Mouse (Mus musculus): ENCODE results near the gene Tmem145. TPM values are rescaled to one million over a fixed set of nuclear protein-coding genes. Genes with fewer than 3 reads are reported as not detected.

Gene Tmem145
- total and polyA plus RNA-seq, 2 experiments from 2014 or later = not detected

DNA sequence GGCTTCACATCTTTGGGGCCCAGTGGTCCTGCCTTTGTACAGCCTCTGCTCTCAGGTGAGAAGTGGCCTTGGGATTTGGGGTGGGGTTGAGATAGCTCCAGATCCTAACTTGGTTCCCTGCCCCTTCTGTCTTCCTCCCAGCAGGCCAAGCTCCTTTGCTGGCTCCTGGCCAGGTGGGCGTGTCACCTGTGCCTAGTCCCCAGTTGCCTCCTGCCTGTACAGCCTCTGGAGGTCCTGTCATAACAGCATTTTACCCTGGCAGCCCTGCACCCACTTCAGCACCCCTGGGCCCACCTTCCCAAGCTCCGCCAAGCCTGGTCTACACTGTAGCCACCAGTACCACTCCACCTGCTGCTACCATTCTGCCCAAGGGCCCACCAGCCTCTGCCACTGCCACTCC is 15.0 kb upstream of the Tmem145 start:
- DNase-seq (ENCODE audit: low spot score) (no peak), ATAC-seq (ENCODE audit: insufficient read depth, low read depth) (peak; percentile 19; the same call in 1 of the 2 replicates)
- Histone ChIP-seq H3K9ac (replicated peaks; ENCODE audit: low read depth, low read length) (no peak overlapping the region), H3K36me3 (replicated peaks; ENCODE audit: control insufficient read depth, insufficient read depth, low read length) (peaks cover 85% of the 10 kb centered on the region), H3K9me3 (replicated peaks; ENCODE audit: control insufficient read depth, low read length) (no peaks in the 10 kb centered on the region), H3K27me3 (ENCODE audit: control insufficient read depth, insufficient read depth, low read length) (no peaks in the 10 kb centered on the region), H3K4me2 (ENCODE audit: low read depth, low read length) (no peak overlapping the region), H3K4me1 (ENCODE audit: control insufficient read depth, insufficient read depth) (no peaks in the 10 kb centered on the region), H3K27ac (ENCODE audit: low read depth) (no peak overlapping the region), H3K4me3 (ENCODE audit: low read depth, low read length) (no peak overlapping the region)
- WGBS = 73% methylated on average over 2 of the region's 2 CpGs
- TF ChIP-seq CTCF (IDR thresholded peaks at IDR 0.05; ENCODE audit: low read depth) = no peak
- TF ChIP-seq EP300 (IDR thresholded peaks at IDR 0.05; ENCODE audit: low read depth) = no peak

DNA sequence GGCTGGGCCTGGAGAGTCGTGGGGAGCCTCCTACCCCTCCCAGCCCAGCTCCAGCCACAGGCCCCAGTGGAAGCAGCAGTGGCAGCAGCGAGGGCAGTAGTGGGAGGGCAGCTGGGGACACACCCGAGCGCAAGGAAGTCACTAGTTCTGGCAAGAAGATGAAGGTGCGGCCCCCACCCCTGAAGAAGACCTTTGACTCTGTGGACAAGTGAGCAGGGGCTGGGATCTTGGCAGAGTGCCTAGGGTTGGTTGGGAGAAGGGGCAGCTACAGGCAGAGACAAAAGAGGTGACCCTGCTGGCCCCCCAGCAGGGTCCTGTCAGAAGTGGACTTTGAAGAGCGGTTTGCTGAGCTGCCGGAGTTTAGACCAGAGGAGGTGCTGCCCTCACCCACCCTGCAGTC is 13.8 kb upstream of the Tmem145 start:
- DNase-seq (ENCODE audit: low spot score) = no peak

GRCm38 (mm10) chr7:25293191-25293739 is 12.6 kb upstream of the Tmem145 start:
- Histone ChIP-seq H3K4me2 (ENCODE audit: low read depth, low read length) (no peak overlapping the region), H3K4me1 (ENCODE audit: control insufficient read depth, insufficient read depth) (peaks cover 3% of the 10 kb centered on the region; the same call in 1 of the 2 replicates), H3K4me3 (ENCODE audit: low read depth, low read length) (no peak overlapping the region), H3K9me3 (replicated peaks; ENCODE audit: control insufficient read depth, low read length) (no peaks in the 10 kb centered on the region), H3K27ac (ENCODE audit: low read depth) (no peak overlapping the region), H3K36me3 (replicated peaks; ENCODE audit: control insufficient read depth, insufficient read depth, low read length) (peaks cover 61% of the 10 kb centered on the region), H3K9ac (replicated peaks; ENCODE audit: low read depth, low read length) (no peak overlapping the region), H3K27me3 (ENCODE audit: control insufficient read depth, insufficient read depth, low read length) (no peaks in the 10 kb centered on the region)
- no peak for TF ChIP-seq EP300 (IDR thresholded peaks at IDR 0.05; ENCODE audit: low read depth)
- TF ChIP-seq CTCF (IDR thresholded peaks at IDR 0.05; ENCODE audit: low read depth) = no peak
- ATAC-seq (ENCODE audit: insufficient read depth, low read depth) (no peak), DNase-seq (ENCODE audit: low spot score) (no peak)
- WGBS = 64% methylated on average over 10 of the region's 10 CpGs

More for the DNA sequence above, 13.8 kb upstream of the Tmem145 start:
- Histone ChIP-seq H3K36me3 (replicated peaks; ENCODE audit: control insufficient read depth, insufficient read depth, low read length) (peaks cover 73% of the 10 kb centered on the region), H3K27me3 (ENCODE audit: control insufficient read depth, insufficient read depth, low read length) (no peaks in the 10 kb centered on the region), H3K27ac (ENCODE audit: low read depth) (no peak overlapping the region), H3K4me3 (ENCODE audit: low read depth, low read length) (no peak overlapping the region), H3K9ac (replicated peaks; ENCODE audit: low read depth, low read length) (no peak overlapping the region), H3K9me3 (replicated peaks; ENCODE audit: control insufficient read depth, low read length) (no peaks in the 10 kb centered on the region), H3K4me1 (ENCODE audit: control insufficient read depth, insufficient read depth) (peaks cover 3% of the 10 kb centered on the region; the same call in 1 of the 2 replicates), H3K4me2 (ENCODE audit: low read depth, low read length) (no peak overlapping the region)
- TF ChIP-seq EP300 (IDR thresholded peaks at IDR 0.05; ENCODE audit: low read depth) = no peak
- no peak for TF ChIP-seq CTCF (IDR thresholded peaks at IDR 0.05; ENCODE audit: low read depth)
- 60% methylated on average over 7 of the region's 7 CpGs for WGBS
- ATAC-seq (ENCODE audit: insufficient read depth, low read depth) = no peak

- no peak overlapping the region for H3K27ac ChIP-seq (ENCODE audit: low read depth)
- H3K4me1 ChIP-seq (ENCODE audit: control insufficient read depth, insufficient read depth) = peaks cover 3% of the 10 kb centered on the region; the same call in 1 of the 2 replicates
- H3K4me2 ChIP-seq (ENCODE audit: low read depth, low read length) = no peak overlapping the region
- H3K9ac ChIP-seq (replicated peaks; ENCODE audit: low read depth, low read length) = no peak overlapping the region
- WGBS = 89% methylated on average over 4 of the region's 4 CpGs
- ATAC-seq (ENCODE audit: insufficient read depth, low read depth) (no peak), DNase-seq (ENCODE audit: low spot score) (no peak)
- no peak for TF ChIP-seq CTCF (IDR thresholded peaks at IDR 0.05; ENCODE audit: low read depth)
- TF ChIP-seq EP300 (IDR thresholded peaks at IDR 0.05; ENCODE audit: low read depth) = no peak
- no peaks in the 10 kb centered on the region for H3K9me3 ChIP-seq (replicated peaks; ENCODE audit: control insufficient read depth, low read length)
- H3K27me3 ChIP-seq (ENCODE audit: control insufficient read depth, insufficient read depth, low read length) = no peaks in the 10 kb centered on the region
- H3K4me3 ChIP-seq (ENCODE audit: low read depth, low read length) = no peak overlapping the region
- peaks cover 49% of the 10 kb centered on the region for H3K36me3 ChIP-seq (replicated peaks; ENCODE audit: control insufficient read depth, insufficient read depth, low read length)
Observed at GRCm38 (mm10) chr7:25294495-25294894, 11.4 kb upstream of the Tmem145 start.

- Histone ChIP-seq H3K9ac (replicated peaks; ENCODE audit: low read depth, low read length) (no peak overlapping the region), H3K36me3 (replicated peaks; ENCODE audit: control insufficient read depth, insufficient read depth, low read length) (peaks cover 42% of the 10 kb centered on the region), H3K4me2 (ENCODE audit: low read depth, low read length) (no peak overlapping the region), H3K4me1 (ENCODE audit: control insufficient read depth, insufficient read depth) (peaks cover 3% of the 10 kb centered on the region; the same call in 1 of the 2 replicates), H3K9me3 (replicated peaks; ENCODE audit: control insufficient read depth, low read length) (no peaks in the 10 kb centered on the region), H3K27ac (ENCODE audit: low read depth) (no peak overlapping the region), H3K27me3 (ENCODE audit: control insufficient read depth, insufficient read depth, low read length) (no peaks in the 10 kb centered on the region), H3K4me3 (ENCODE audit: low read depth, low read length) (no peak overlapping the region)
- ATAC-seq (ENCODE audit: insufficient read depth, low read depth) = no peak
- no peak for DNase-seq (ENCODE audit: low spot score)
- TF ChIP-seq EP300 (IDR thresholded peaks at IDR 0.05; ENCODE audit: low read depth) (no peak), CTCF (IDR thresholded peaks at IDR 0.05; ENCODE audit: low read depth) (no peak)
- WGBS = 84% methylated on average over 12 of the region's 12 CpGs
Observed at GRCm38 (mm10) chr7:25294960-25295722, 10.8 kb upstream of the Tmem145 start.

Measured in heart, postnatal 0 days (tissue).